Mouse (Mus musculus) small intestine, adult 2 months (tissue): ENCODE results near the gene Acot11.

ENCODE experiments used
- CTCF ChIP-seq: fragments of 200-500 bp; IDR thresholded peaks from 2 replicates; pipeline ENCODE4 v1.5.1; 2012; ENCODE audit warnings: low read depth, mild to moderate bottlenecking, control low read depth, inconsistent platforms, low read length, moderate library complexity, mixed read lengths; ENCODE audit not compliant: insufficient replicate concordance, insufficient read length; ENCODE audit errors: extremely low read depth
- POLR2A ChIP-seq: fragments of 200-500 bp; IDR thresholded peaks from 2 replicates; pipeline ENCODE4 v1.6.1; 2012; ENCODE audit warnings: low read depth, mild to moderate bottlenecking, control low read depth, inconsistent platforms, low read length, moderate library complexity

DNA sequence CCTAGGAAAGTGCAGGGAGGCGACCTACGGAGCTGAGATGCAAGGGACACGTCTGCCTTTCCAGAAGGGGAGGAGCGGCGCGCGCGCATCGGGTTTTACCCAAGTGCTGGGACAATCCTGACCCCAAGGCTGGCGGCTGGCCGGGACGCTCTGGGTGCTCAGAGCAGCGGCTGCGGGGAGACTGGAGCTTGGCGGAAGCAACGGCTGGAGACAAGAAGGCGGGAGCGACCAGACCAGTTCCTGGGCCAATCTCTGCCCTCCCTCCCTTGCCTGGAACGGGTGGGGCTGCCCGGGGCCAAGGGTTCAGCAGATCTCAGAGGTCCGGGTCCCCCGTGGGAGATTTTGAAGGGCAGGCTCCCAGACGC lies at the start of gene Acot11:
- TF ChIP-seq POLR2A, result peak; percentile 59
- TF ChIP-seq CTCF, result no peak
